Mouse (Mus musculus): ENCODE data around the gene Rnf166. TPM values are rescaled to one million over a fixed set of nuclear protein-coding genes. Genes with fewer than 3 reads are reported as not detected.

The Rnf166 gene
- polyA plus RNA-seq, 1 experiment, result 120 TPM

GRCm38 (mm10) chr8:122431694-122432442 is 44.0 kb downstream of the Rnf166 start:
- Histone ChIP-seq H3K4me3 (ENCODE audit: control insufficient read depth, low read depth, low read length) (peak overlapping the region; percentile 49), H3K4me1 (ENCODE audit: control insufficient read depth, insufficient read depth, low read length) (peaks cover 22% of the 10 kb centered on the region), H3K27me3 (ENCODE audit: control insufficient read depth, insufficient read depth, low read length) (no peaks in the 10 kb centered on the region; the same call in 1 of the 2 replicates), H3K36me3 (ENCODE audit: control insufficient read depth, insufficient read depth, low read length) (no peaks in the 10 kb centered on the region), H3K27ac (ENCODE audit: control insufficient read depth, insufficient read depth, low read depth, low read length) (peak overlapping the region; percentile 3; the same call in 1 of the 2 replicates)
- TF ChIP-seq POLR2A (IDR thresholded peaks at IDR 0.05; ENCODE audit: control insufficient read depth, low read depth, low read length) (no peak), CTCF (IDR thresholded peaks at IDR 0.05; ENCODE audit: control insufficient read depth, insufficient read depth, insufficient replicate concordance, low read depth, low read length) (no peak)

GRCm38 (mm10) chr8:122430646-122431045 is 45.2 kb downstream of the Rnf166 start:
- no peaks in the 10 kb centered on the region for H3K36me3 ChIP-seq (ENCODE audit: control insufficient read depth, insufficient read depth, low read length)
- H3K4me1 ChIP-seq (ENCODE audit: control insufficient read depth, insufficient read depth, low read length), result peaks cover 22% of the 10 kb centered on the region
- no peaks in the 10 kb centered on the region; the same call in 1 of the 2 replicates for H3K27me3 ChIP-seq (ENCODE audit: control insufficient read depth, insufficient read depth, low read length)
- no peak overlapping the region for H3K4me3 ChIP-seq (ENCODE audit: control insufficient read depth, low read depth, low read length)
- TF ChIP-seq CTCF (IDR thresholded peaks at IDR 0.05; ENCODE audit: control insufficient read depth, insufficient read depth, insufficient replicate concordance, low read depth, low read length) (no peak), POLR2A (IDR thresholded peaks at IDR 0.05; ENCODE audit: control insufficient read depth, low read depth, low read length) (no peak)
- no peak overlapping the region for H3K27ac ChIP-seq (ENCODE audit: control insufficient read depth, insufficient read depth, low read depth, low read length)

- Histone ChIP-seq H3K4me1 (ENCODE audit: control insufficient read depth, insufficient read depth, low read length) (peaks cover 22% of the 10 kb centered on the region), H3K4me3 (ENCODE audit: control insufficient read depth, low read depth, low read length) (no peak overlapping the region), H3K27me3 (ENCODE audit: control insufficient read depth, insufficient read depth, low read length) (no peaks in the 10 kb centered on the region; the same call in 1 of the 2 replicates), H3K27ac (ENCODE audit: control insufficient read depth, insufficient read depth, low read depth, low read length) (no peak overlapping the region), H3K36me3 (ENCODE audit: control insufficient read depth, insufficient read depth, low read length) (no peaks in the 10 kb centered on the region)
- TF ChIP-seq POLR2A (IDR thresholded peaks at IDR 0.05; ENCODE audit: control insufficient read depth, low read depth, low read length) (no peak), CTCF (IDR thresholded peaks at IDR 0.05; ENCODE audit: control insufficient read depth, insufficient read depth, insufficient replicate concordance, low read depth, low read length) (no peak)
Observed at GRCm38 (mm10) chr8:122430058-122430636, 45.7 kb downstream of the Rnf166 start.

DNA sequence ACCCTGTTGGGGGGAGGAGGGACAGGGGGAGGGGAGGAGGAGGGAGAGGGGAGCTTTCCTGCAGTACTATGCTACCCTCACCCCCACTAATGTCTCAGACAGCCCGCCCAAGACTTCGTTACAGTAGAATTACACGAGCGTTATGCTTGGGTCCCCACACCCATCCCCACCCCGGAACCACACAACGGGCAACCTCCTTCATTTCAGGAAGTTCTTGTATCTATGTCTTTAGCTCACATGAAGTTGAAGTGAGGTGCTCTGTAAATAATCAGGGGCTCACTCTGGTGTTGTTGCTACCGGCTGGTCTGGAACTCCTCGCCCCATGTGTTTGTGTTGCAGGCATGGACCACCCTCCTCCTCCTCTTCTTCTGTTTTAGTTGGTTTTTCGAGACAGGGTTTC is 47.7 kb downstream of the Rnf166 start:
- TF ChIP-seq POLR2A (IDR thresholded peaks at IDR 0.05; ENCODE audit: control insufficient read depth, low read depth, low read length) (no peak), CTCF (IDR thresholded peaks at IDR 0.05; ENCODE audit: control insufficient read depth, insufficient read depth, insufficient replicate concordance, low read depth, low read length) (no peak)
- no peaks in the 10 kb centered on the region for H3K36me3 ChIP-seq (ENCODE audit: control insufficient read depth, insufficient read depth, low read length)
- no peak overlapping the region for H3K4me3 ChIP-seq (ENCODE audit: control insufficient read depth, low read depth, low read length)
- peaks cover 20% of the 10 kb centered on the region for H3K4me1 ChIP-seq (ENCODE audit: control insufficient read depth, insufficient read depth, low read length)
- no peak overlapping the region for H3K27ac ChIP-seq (ENCODE audit: control insufficient read depth, insufficient read depth, low read depth, low read length)
- no peaks in the 10 kb centered on the region; the same call in 1 of the 2 replicates for H3K27me3 ChIP-seq (ENCODE audit: control insufficient read depth, insufficient read depth, low read length)

- Histone ChIP-seq H3K4me1 (ENCODE audit: control insufficient read depth, insufficient read depth, low read length) (peaks cover 15% of the 10 kb centered on the region), H3K27me3 (ENCODE audit: control insufficient read depth, insufficient read depth, low read length) (no peaks in the 10 kb centered on the region; the same call in 1 of the 2 replicates), H3K4me3 (ENCODE audit: control insufficient read depth, low read depth, low read length) (no peak overlapping the region), H3K27ac (ENCODE audit: control insufficient read depth, insufficient read depth, low read depth, low read length) (no peak overlapping the region), H3K36me3 (ENCODE audit: control insufficient read depth, insufficient read depth, low read length) (no peaks in the 10 kb centered on the region)
- no peak for TF ChIP-seq CTCF (IDR thresholded peaks at IDR 0.05; ENCODE audit: control insufficient read depth, insufficient read depth, insufficient replicate concordance, low read depth, low read length)
- no peak for TF ChIP-seq POLR2A (IDR thresholded peaks at IDR 0.05; ENCODE audit: control insufficient read depth, low read depth, low read length)
Observed at GRCm38 (mm10) chr8:122427607-122428006, 48.3 kb downstream of the Rnf166 start.

GRCm38 (mm10) chr8:122426145-122426544 is 49.7 kb downstream of the Rnf166 start:
- H3K4me1 ChIP-seq (ENCODE audit: control insufficient read depth, insufficient read depth, low read length), result peaks cover 7% of the 10 kb centered on the region
- no peak for TF ChIP-seq CTCF (IDR thresholded peaks at IDR 0.05; ENCODE audit: control insufficient read depth, insufficient read depth, insufficient replicate concordance, low read depth, low read length)
- no peak overlapping the region for H3K27ac ChIP-seq (ENCODE audit: control insufficient read depth, insufficient read depth, low read depth, low read length)
- no peaks in the 10 kb centered on the region for H3K36me3 ChIP-seq (ENCODE audit: control insufficient read depth, insufficient read depth, low read length)
- H3K27me3 ChIP-seq (ENCODE audit: control insufficient read depth, insufficient read depth, low read length), result no peaks in the 10 kb centered on the region
- no peak overlapping the region for H3K4me3 ChIP-seq (ENCODE audit: control insufficient read depth, low read depth, low read length)

- Histone ChIP-seq H3K27ac (ENCODE audit: control insufficient read depth, insufficient read depth, low read depth, low read length) (no peak overlapping the region), H3K36me3 (ENCODE audit: control insufficient read depth, insufficient read depth, low read length) (no peaks in the 10 kb centered on the region), H3K4me1 (ENCODE audit: control insufficient read depth, insufficient read depth, low read length) (no peaks in the 10 kb centered on the region), H3K4me3 (ENCODE audit: control insufficient read depth, low read depth, low read length) (no peak overlapping the region), H3K27me3 (ENCODE audit: control insufficient read depth, insufficient read depth, low read length) (no peaks in the 10 kb centered on the region)
- TF ChIP-seq CTCF (IDR thresholded peaks at IDR 0.05; ENCODE audit: control insufficient read depth, insufficient read depth, insufficient replicate concordance, low read depth, low read length) (no peak), POLR2A (IDR thresholded peaks at IDR 0.05; ENCODE audit: control insufficient read depth, low read depth, low read length) (no peak)
Observed at GRCm38 (mm10) chr8:122423659-122424058, 52.2 kb downstream of the Rnf166 start.

Data from testis, adult 2 months (tissue).